Mouse (Mus musculus): ENCODE measurements at regions not wholly inside any gene's neighbourhood (a gene's known extent, or its start where the extent isn't known, plus 50 kb on each side); places are given as distances from the start of the nearest gene placed in this dataset.
"Not testable (repeated sequence)": the region's sequence is repeated elsewhere in the genome, so short reads cannot be mapped to it uniquely, and the experiment has no call there.

DNA sequence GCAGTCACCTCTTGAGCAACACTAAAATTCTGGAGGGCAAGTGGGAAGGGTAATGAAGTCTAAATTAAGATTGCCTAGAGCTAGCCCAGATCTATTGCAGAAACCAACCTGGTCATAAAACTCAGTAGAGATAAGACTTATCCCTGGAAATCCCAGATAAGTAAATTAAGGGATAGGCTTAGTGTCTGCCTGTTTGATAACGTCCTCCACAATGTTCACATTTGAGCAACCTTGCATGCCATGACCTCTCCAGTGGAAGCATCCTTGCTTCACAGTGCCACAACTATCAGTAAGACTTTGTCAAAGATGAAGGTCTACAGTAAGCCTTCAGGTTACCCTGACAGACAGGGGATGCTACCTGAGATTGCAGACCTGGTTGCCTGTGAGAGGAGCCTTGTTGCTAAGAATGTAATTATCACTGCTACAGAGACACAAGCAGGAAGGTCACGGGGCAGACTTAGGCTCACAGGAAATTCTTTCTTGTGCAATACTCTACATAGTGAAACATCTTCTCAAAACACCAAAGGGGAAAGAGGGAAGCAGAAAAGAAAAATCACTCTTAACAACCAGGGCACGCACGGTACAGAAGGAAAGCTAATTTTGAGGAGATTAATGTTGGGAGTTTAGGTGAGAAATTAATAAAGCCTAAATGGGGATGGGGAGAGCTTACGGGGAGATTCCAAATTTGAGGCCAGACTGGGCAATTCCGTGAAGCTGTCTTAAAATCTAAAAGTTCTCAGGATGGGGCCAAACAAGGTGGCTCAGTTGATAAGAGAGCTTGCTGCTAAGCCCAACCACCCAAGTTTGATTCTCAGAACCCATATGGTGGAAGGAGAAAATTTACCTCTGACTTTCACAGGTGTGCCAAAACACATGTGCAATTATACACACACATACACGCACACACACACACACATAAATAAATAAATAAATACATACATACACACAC lies 56.9 kb upstream of the Prdm9 start:
- no peak for DNase-seq

DNA sequence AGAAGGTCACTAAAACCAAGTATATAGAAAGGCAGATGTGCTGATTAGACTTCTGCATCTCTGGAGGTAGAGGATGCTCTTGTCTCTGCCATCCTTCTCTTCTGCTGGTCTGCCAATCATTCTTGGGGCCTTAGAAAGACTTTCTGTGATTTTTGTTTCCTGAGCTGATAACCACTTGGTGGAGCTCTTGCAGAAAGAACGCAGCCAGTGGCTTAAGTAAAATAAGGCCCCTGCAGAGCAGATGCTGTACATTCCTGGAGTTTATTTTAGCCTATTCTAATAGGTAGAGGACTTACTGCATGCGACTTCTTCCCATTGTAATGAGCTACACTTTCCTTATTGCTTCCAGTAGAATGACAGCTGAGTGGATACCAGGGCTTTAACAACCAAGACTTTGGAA lies 58.8 kb upstream of the Prdm9 start:
- DNase-seq: no peak

GRCm38 (mm10) chr17:15630792-15631191 lies 66.6 kb upstream of the Prdm9 start:
- no peak for DNase-seq

DNA sequence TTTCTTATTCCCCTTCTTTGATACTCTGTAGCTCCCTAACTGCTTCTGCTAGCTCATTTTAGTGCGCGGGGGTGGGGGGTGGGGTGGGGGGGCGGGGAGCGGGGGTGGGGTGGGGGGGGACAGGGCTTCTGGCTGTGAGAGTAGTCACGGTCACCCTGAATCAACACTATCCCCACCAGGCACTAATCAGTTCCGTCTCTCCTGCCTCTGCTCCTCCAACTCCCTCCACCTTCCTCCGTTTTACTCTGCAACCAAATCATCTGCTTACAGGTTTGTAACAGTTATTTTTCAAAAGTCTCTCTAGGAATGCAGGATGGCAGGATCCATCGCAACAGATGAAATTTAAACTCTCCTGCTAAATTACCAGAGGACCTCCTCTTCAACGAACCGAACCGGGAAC lies 67.5 kb upstream of the Prdm9 start:
- no peak for DNase-seq

DNA sequence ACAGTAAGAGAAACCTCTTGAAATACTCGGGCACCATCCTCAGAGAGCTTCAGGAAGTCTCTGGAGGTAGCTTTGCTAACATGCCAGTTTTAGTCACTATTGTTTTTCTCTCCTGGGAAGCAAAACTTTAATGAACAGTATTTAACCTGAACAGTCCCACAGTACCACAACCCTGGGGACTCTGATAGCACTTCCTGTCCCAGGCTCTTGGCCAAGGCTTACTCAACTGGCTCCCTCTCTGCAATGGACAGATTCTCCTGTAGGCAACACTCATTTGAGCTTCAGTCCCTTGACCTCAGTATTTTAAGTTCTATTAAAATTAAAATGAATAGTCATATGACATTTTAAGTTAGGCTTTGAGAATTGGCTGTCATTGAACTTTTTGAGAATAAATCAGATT lies 67.9 kb upstream of the Prdm9 start:
- DNase-seq: no peak

GRCm38 (mm10) chr17:15639111-15639865 lies 65.5 kb upstream of the Chd1 start:
- not testable (repeated sequence) for DNase-seq

GRCm38 (mm10) chr17:15640776-15641175 lies 64.0 kb upstream of the Chd1 start:
- peak; percentile 51 for DNase-seq

GRCm38 (mm10) chr17:15641764-15642163 lies 63.0 kb upstream of the Chd1 start:
- peak; percentile 21 for DNase-seq

DNA sequence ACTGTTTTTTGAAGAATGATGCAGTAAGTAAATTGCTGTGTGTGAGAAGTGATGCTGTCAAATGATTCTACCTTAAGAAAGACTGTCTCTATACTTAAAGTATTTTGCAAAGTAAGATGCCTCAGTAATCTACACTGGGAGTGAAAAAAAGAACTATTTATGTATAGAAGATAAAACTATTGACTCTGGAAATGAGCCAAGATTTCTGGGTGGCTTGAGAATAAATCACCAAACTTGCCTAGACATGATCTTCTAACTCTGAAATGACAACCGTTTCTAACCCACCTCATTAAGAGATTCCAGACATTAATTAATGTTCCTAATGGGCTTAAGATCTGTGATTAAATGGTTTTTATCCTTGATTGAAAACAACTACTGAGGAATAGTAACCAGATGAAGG lies 58.0 kb upstream of the Chd1 start:
- no peak for DNase-seq

DNA sequence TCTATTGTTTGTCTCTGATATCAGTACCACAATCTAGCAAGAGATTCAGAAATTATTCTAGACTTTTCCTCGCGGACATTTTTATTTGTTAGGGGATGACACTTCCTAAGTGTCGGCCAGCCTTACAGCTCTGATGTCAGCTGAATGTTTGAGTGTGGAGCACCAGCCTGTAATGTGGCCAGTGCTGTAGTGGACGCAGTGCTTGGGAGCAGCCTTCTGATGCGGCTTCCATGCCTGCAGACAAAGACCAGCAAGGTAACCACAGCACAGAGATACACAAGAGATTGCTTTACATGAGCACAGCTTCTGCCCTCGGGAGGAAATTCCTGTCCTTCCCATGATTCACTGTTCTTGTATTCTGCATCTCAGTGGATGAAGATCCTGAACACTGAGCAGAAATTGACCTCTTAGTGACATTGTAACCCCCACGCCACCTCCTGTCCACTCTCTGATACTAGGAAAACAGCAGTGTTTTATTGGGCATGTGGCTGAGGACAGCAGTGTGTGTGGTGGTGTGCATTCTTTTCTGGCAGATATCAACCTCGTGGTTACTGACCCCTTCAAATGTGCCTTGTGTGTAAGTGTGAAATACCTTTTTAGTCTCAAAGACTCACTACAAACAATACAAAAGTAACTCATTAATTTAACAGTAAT lies 54.6 kb upstream of the Chd1 start:
- DNase-seq: no peak

DNA sequence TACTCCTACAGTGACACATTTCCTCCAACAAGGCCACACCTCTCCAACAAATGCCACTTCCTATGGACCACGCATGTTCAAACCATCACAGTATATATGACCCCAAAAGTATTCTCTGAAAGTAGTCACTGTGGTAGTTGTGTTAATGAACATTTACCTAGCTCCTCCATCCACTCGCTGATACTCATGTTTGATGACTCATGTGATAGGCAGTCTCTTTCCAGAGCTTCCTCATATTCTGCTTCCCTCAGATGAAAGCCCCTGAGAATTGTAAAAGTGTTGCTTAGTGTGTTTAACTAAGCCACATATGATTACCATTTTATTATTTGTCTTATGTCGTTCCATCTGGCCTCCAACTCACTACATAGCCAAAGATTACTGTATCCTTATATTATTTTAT lies 52.9 kb upstream of the Chd1 start:
- no peak for DNase-seq

Data from heart, adult 11 months (tissue).